9 mouse cellular contexts compared by ENCODE assay signal in the genomic region with DNA sequence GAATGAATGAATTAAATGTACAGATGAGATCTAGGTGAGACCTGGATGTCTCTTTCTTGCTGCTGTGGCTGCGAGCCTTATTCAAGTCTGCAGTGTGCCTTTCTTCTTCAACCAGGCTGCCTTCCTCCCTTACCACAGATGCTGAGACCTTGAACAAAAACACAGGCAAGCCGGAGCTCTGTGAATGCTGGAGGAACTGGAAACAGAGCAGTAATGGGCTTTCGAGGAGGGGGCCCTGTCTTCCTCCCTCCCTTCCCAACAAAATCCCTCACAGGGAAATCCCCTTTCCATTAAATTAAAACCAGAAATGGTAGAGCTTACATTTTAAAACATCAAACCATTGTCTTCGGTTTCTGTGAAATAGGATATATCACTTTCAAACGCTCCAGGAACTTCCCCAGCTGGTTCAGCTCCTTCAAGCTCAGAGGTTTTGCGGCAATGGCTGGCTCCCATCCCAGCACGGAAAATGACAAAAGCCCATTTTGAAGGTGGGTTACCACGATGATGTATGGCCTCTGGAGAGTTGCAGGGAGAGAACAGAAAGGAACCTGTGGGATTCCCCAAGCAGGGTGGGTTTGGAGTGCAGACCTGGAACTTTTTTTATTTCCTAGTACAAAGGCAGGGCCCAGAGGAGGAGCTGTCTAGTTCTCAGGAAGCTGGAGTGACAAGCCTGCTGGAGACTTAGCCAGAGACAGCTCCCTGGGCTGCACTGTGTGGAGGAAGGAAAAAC. TPM values are rescaled to one million over a fixed set of nuclear protein-coding genes. Genes with fewer than 3 reads are reported as not detected.
DNase-seq lines count a peak whose midpoint lies in the region; ATAC-seq lines count a peak whose summit lies in the region.
"Had no signal": no experiment of that assay in that cellular context is flagged by ENCODE, and none has a peak within 500 bp of the region (broad histone marks: within the 10 kb centered on the region; RNA-seq: fewer than 3 reads in every experiment).

No protein-coding gene starts in this region.

- no peaks in the 10 kb centered on the region for H3K4me1 ChIP-seq in liver, embryonic 12.5 days
- H3K4me1 ChIP-seq in heart, embryonic 16.5 days (ENCODE audit: control insufficient read depth, insufficient read depth, low read length) = no peaks in the 10 kb centered on the region

- no peak overlapping the region for H3K9ac ChIP-seq in liver, embryonic 12.5 days
- H3K9ac ChIP-seq in heart, embryonic 16.5 days (ENCODE audit: low read length) = no peak overlapping the region

- DNase-seq in liver = peak; percentile 24
- peak; percentile 43 to 63 for DNase-seq in kidney, postnatal 25 days
- DNase-seq in ovary, postnatal 14 days (ENCODE audit: low spot score) = peak; percentile 7
- DNase-seq in c-Kit-positive CD71-positive TER-119-positive erythroid progenitor cells, embryonic 14.5 days (ENCODE audit: low spot score) = no peak
- DNase-seq in cerebellum, postnatal 36 days = no peak
- DNase-seq in neural tube, embryonic 10.5 days (ENCODE audit: extremely low spot score, low spot score) = no peak

- H3K27ac ChIP-seq in liver, embryonic 12.5 days = no peak overlapping the region
- peak overlapping the region; percentile 50; the same call in 1 of the 2 replicates for H3K27ac ChIP-seq in heart, embryonic 16.5 days (ENCODE audit: low read length)
- H3K27ac ChIP-seq: left cerebral cortex, adult 2 months had no signal

- no peaks in the 10 kb centered on the region for H3K36me3 ChIP-seq in liver, embryonic 12.5 days
- no peaks in the 10 kb centered on the region for H3K36me3 ChIP-seq in heart, embryonic 16.5 days (ENCODE audit: control insufficient read depth, insufficient read depth)

- H3K9me3 ChIP-seq in liver, embryonic 12.5 days (replicated peaks) = no peaks in the 10 kb centered on the region
- H3K9me3 ChIP-seq in heart, embryonic 16.5 days (replicated peaks; ENCODE audit: control insufficient read depth, low read length) = no peaks in the 10 kb centered on the region

- H3K27me3 ChIP-seq in liver, embryonic 12.5 days (replicated peaks) = no peaks in the 10 kb centered on the region
- no peaks in the 10 kb centered on the region for H3K27me3 ChIP-seq in heart, embryonic 16.5 days (ENCODE audit: control insufficient read depth, insufficient read depth, low read length)

- no peak overlapping the region for H3K4me3 ChIP-seq in liver, embryonic 12.5 days
- H3K4me3 ChIP-seq in heart, embryonic 16.5 days (ENCODE audit: low read length) = no peak overlapping the region
- H3K4me3 ChIP-seq: left cerebral cortex, adult 2 months had no signal

- ATAC-seq in liver, embryonic 12.5 days = no peak
- ATAC-seq in heart, embryonic 16.5 days (replicated peaks; ENCODE audit: extremely low read depth, insufficient read depth, low FRiP score) = peak; percentile 49; the same call in 1 of the 2 replicates

- WGBS in liver, embryonic 12.5 days (ENCODE audit: insufficient replicate concordance) = 53% methylated on average over 8 of the region's 8 CpGs
- WGBS in heart, embryonic 16.5 days = 45% methylated on average over 8 of the region's 8 CpGs

- H3K4me2 ChIP-seq in liver, embryonic 12.5 days = no peak overlapping the region
- peak overlapping the region; percentile 42 for H3K4me2 ChIP-seq in heart, embryonic 16.5 days (ENCODE audit: low read depth, low read length)

RNA-seq across cellular contexts. Expression of a gene that starts 44.0 kb away (rescaled TPM):
- polyA plus RNA-seq in liver, embryonic 12.5 days (2016; fragmentation: Nextera tagmentation; extraction: Ambion mirVana) = not detected in 2 replicates
- polyA plus RNA-seq in heart, embryonic 16.5 days (2015; fragmentation: Nextera tagmentation; extraction: Ambion mirVana) = not detected in 2 replicates

Comparison
In these comparisons a context has a peak if more than half of its experiments do, and no peak if none do; other contexts are left out.
1. DNase-seq: peak in liver (single experiment), kidney, postnatal 25 days (2 of 2) and ovary, postnatal 14 days (single experiment); none in c-Kit-positive CD71-positive TER-119-positive erythroid progenitor cells, embryonic 14.5 days (single experiment), cerebellum, postnatal 36 days (0 of 2) and neural tube, embryonic 10.5 days (single experiment).